Mouse (Mus musculus) intestine, embryonic 16.5 days (tissue): Measurements from ENCODE around the gene Fam104a. TPM values are rescaled to one million over a fixed set of nuclear protein-coding genes. Genes with fewer than 3 reads are reported as not detected.

Experiments
- ATAC-seq: fragments of 200-750 bp; cut with Nextera tagmentation; 2 replicates; pipeline ENCODE4 v1.8.0; 2017; ENCODE audit warnings: moderate TSS enrichment, moderate library complexity
- H3K27ac ChIP-seq: fragments of 300-500 bp; sonication (generic); 2 replicates; pipeline ENCODE4 v1.5.1; 2014; ENCODE audit warnings: mild to moderate bottlenecking, low read length
- H3K27me3 ChIP-seq: fragments of 300-500 bp; sonication (generic); replicated peaks from 2 replicates; pipeline ENCODE4 v1.6.1; 2014; ENCODE audit warnings: low read length, control low read depth, mixed read lengths; ENCODE audit not compliant: control insufficient read depth, insufficient read depth
- H3K36me3 ChIP-seq: fragments of 300-500 bp; sonication (generic); 2 replicates; pipeline ENCODE4 v1.6.1; 2014; ENCODE audit warnings: low read length, control low read depth; ENCODE audit not compliant: control insufficient read depth, insufficient read depth
- H3K4me1 ChIP-seq: fragments of 300-500 bp; sonication (generic); 2 replicates; pipeline ENCODE4 v1.6.1; 2014; ENCODE audit warnings: low read length, control low read depth, mixed read lengths; ENCODE audit not compliant: control insufficient read depth, insufficient read depth
- H3K4me2 ChIP-seq: fragments of 300-500 bp; sonication (generic); 2 replicates; pipeline ENCODE4 v1.6.1; 2014; ENCODE audit warnings: low read depth, low read length, control low read depth
- H3K4me3 ChIP-seq: fragments of 300-500 bp; sonication (generic); 2 replicates; pipeline ENCODE4 v1.5.1; 2014; ENCODE audit warnings: mild to moderate bottlenecking, low read length
- H3K9ac ChIP-seq: fragments of 300-500 bp; sonication (generic); 2 replicates; pipeline ENCODE4 v1.6.1; 2014; ENCODE audit warnings: low read depth, low read length
- H3K9me3 ChIP-seq: fragments of 300-500 bp; sonication (generic); 2 replicates; pipeline ENCODE4 v1.6.1; 2016; ENCODE audit warnings: low read length, control low read depth; ENCODE audit not compliant: control insufficient read depth
- WGBS: fragments of 180-500 bp; shearing (Covaris S2); extraction: QIAGEN DNeasy Blood & Tissue Kit; methylation state at CpG from one replicate; pipeline ENCODE4 v1.1.7; 2014; 5-methylcytosine and 5-hydroxymethylcytosine counted together
- polyA plus RNA-seq: library from polyadenylated mRNA; unstranded; fragments of >200 nt; fragmentation: Nextera tagmentation; extraction: Ambion mirVana; gene quantifications from 2 replicates; pipeline ENCODE4 v1.2.1, GENCODE M21; 2015

Gene Fam104a
- polyA plus RNA-seq, 1 experiment from 2014 or later = 41.7 TPM

- WGBS = 39% methylated on average over 25 of the region's 25 CpGs
- peak overlapping the region; percentile 91 for H3K9ac ChIP-seq
- no peaks in the 10 kb centered on the region for H3K9me3 ChIP-seq
- H3K27ac ChIP-seq = no peak overlapping the region
- H3K4me1 ChIP-seq = peaks cover 23% of the 10 kb centered on the region
- H3K36me3 ChIP-seq = peaks cover 19% of the 10 kb centered on the region
- peak overlapping the region; percentile 93 for H3K4me3 ChIP-seq
- H3K27me3 ChIP-seq = no peaks in the 10 kb centered on the region
- ATAC-seq = no peak
- H3K4me2 ChIP-seq = peak overlapping the region; percentile 43
Observed at GRCm38 (mm10) chr11:113684707-113685426, 912 bp upstream of the Fam104a start.

- no peak; the same call in 1 of the 2 replicates for ATAC-seq
- Histone ChIP-seq H3K4me2 (peak overlapping the region; percentile 79), H3K9me3 (no peaks in the 10 kb centered on the region), H3K27ac (peak overlapping the region; percentile 97), H3K4me3 (peak overlapping the region; percentile 93), H3K36me3 (peaks cover 10% of the 10 kb centered on the region), H3K9ac (peak overlapping the region; percentile 91), H3K4me1 (peaks cover 23% of the 10 kb centered on the region), H3K27me3 (no peaks in the 10 kb centered on the region)
- 0% methylated on average over 35 of the region's 38 CpGs for WGBS
Observed at GRCm38 (mm10) chr11:113683627-113683956, 363 bp downstream of the Fam104a start.

DNA sequence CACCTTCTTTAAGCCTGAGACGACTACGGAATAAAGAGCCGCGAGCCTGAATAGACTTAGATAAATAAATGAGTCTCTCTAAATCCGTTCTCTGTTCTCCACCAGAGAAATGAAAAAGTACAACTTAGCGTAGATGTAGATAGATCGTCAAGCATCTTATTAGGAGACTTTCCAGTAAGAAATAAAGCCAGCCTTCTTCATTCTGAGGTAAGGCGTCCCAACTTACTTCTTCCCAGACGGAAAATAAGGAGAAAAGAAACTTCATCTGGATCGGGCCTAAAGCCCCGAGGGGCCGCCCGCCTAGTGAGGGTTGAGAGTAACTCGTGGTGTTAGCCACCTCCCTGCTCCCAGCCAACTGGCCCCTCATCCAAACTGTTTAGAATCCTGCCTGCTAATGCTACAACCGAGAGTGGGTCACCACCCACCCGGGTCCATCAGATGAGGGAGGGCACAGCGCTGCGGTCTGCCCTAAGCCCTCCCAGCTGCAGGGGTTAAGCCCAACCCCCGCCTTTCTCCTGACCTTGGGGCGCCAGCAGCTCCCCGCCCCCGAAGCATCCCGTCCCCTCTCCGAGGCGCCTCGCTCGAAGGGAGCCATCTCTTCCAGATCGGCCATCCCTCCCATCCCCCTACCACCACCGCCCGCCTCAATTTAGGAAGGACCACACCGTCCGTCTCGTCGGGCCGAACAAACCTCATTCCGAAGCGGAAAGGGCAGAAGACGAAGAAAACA is 893 bp downstream of the Fam104a start:
- Histone ChIP-seq H3K9me3 (no peaks in the 10 kb centered on the region), H3K4me2 (peak overlapping the region; percentile 79), H3K27me3 (no peaks in the 10 kb centered on the region), H3K9ac (peak overlapping the region; percentile 91), H3K4me3 (peak overlapping the region; percentile 93), H3K36me3 (peaks cover 5% of the 10 kb centered on the region; the same call in 1 of the 2 replicates), H3K27ac (peak overlapping the region; percentile 97), H3K4me1 (peaks cover 23% of the 10 kb centered on the region)
- 1% methylated on average over 38 of the region's 38 CpGs for WGBS
- ATAC-seq = peak; percentile 34

DNA sequence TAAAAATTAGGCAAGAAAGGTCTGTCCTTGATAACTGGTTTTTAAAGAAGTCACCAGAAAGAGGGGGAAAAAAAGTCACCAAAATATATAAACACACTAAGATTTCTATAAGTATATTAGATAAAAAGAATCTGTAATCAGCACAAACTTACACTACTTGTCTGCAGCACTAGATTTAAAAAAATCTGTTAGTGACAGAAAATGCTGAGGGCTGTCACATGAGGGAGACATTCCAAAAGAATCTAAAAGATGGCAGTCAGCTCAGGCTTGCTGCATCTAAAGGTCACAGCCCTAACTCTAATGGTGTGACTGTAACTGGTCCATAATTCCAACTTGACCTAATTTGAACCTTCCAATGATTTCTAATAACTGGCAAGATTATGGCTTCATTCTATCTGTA is 2.0 kb downstream of the Fam104a start:
- H3K4me2 ChIP-seq = no peak overlapping the region
- no peak for ATAC-seq
- no peaks in the 10 kb centered on the region for H3K27me3 ChIP-seq
- no peak overlapping the region for H3K27ac ChIP-seq
- H3K36me3 ChIP-seq = no peaks in the 10 kb centered on the region
- no peaks in the 10 kb centered on the region for H3K9me3 ChIP-seq
- no peak overlapping the region for H3K4me3 ChIP-seq
- H3K9ac ChIP-seq = no peak overlapping the region
- H3K4me1 ChIP-seq = peaks cover 22% of the 10 kb centered on the region

DNA sequence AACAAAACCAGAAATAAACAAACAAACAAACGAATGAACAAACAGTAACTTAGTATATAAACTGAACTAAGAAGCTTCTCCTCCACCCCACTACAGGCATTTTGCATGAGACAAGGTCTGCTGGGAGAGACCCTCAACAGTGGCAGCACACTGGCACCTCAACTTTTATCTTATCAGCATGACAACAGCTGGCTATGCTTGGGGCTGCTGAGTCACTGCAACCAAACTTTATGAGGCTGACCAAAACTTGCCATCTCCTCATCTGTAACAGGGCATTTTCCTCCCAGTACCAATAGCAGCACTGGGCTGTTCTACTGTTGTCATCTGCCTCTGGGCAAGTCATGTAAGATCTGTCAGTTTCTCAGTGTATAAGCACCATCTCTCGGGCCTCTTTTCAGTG is 3.0 kb downstream of the Fam104a start:
- no peak for ATAC-seq
- Histone ChIP-seq H3K27ac (no peak overlapping the region), H3K4me3 (no peak overlapping the region), H3K4me2 (no peak overlapping the region), H3K4me1 (peaks cover 16% of the 10 kb centered on the region), H3K9ac (no peak overlapping the region), H3K27me3 (no peaks in the 10 kb centered on the region), H3K36me3 (no peaks in the 10 kb centered on the region), H3K9me3 (no peaks in the 10 kb centered on the region)
- WGBS = 86% methylated on average over 2 of the region's 2 CpGs

GRCm38 (mm10) chr11:113678373-113678772 is 5.6 kb downstream of the Fam104a start:
- H3K27ac ChIP-seq = no peak overlapping the region
- H3K4me2 ChIP-seq = no peak overlapping the region
- no peaks in the 10 kb centered on the region for H3K27me3 ChIP-seq
- 0 out of 2 replicates have a peak, but pooled peaks cover 3% of the 10 kb centered on the region for H3K36me3 ChIP-seq
- no peak for ATAC-seq
- no peak overlapping the region for H3K4me3 ChIP-seq
- no peaks in the 10 kb centered on the region for H3K9me3 ChIP-seq
- no peak overlapping the region for H3K9ac ChIP-seq
- H3K4me1 ChIP-seq = peaks cover 10% of the 10 kb centered on the region; the same call in 1 of the 2 replicates
- 77% methylated on average over 8 of the region's 8 CpGs for WGBS

DNA sequence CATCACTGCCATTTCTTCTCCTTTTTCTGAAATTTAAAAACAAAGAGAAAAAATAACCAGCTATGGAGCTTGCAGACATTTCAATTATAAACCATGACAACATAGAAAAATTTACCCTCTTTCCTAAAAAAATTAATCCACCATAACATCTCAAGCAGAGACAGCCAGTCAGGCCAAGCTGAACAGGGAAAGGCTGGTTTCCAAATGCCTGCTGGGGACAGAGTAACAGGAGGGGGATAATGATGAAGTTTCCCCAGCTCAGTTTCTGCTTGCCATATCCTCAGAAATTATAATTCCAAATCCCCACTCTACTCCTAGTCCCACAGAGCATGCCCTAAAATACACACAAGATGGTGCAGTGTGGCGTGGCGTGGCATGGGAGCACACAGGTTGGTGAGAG is 6.6 kb downstream of the Fam104a start:
- Histone ChIP-seq H3K9ac (no peak overlapping the region), H3K4me3 (no peak overlapping the region), H3K4me1 (peaks cover 6% of the 10 kb centered on the region; the same call in 1 of the 2 replicates), H3K4me2 (no peak overlapping the region), H3K9me3 (no peaks in the 10 kb centered on the region), H3K27me3 (no peaks in the 10 kb centered on the region), H3K27ac (no peak overlapping the region), H3K36me3 (peaks cover 6% of the 10 kb centered on the region; the same call in 1 of the 2 replicates)
- WGBS = 97% methylated on average over 2 of the region's 2 CpGs
- no peak for ATAC-seq

GRCm38 (mm10) chr11:113676847-113677246 is 7.1 kb downstream of the Fam104a start:
- peaks cover 6% of the 10 kb centered on the region; the same call in 1 of the 2 replicates for H3K36me3 ChIP-seq
- 81% methylated on average over 2 of the region's 2 CpGs for WGBS

DNA sequence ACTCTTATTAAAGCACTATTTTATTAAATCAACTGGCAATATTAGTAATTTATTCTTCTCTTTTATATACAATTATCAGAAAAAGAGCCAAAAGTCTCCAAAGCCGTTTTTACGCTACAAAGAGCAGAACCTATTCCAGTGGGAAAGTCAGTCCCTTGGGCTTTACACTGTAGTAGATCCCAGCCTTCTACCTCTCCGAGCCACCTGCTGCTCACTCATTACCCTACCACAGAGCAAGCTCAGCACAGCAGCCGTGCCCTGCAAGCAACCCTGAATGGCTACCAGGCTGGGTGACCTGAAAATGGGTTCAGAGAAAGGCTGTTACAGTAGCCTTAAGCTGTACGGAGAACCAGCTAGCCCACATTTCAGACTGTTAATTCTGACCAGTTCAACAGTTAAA is 9.4 kb downstream of the Fam104a start:
- Histone ChIP-seq H3K4me3 (no peak overlapping the region), H3K4me2 (no peak overlapping the region), H3K36me3 (peaks cover 6% of the 10 kb centered on the region; the same call in 1 of the 2 replicates), H3K27ac (no peak overlapping the region), H3K9ac (no peak overlapping the region), H3K4me1 (no peaks in the 10 kb centered on the region), H3K9me3 (no peaks in the 10 kb centered on the region), H3K27me3 (no peaks in the 10 kb centered on the region)
- WGBS = 86% methylated on average over 5 of the region's 5 CpGs
- no peak for ATAC-seq

More at GRCm38 (mm10) chr11:113676847-113677246, 7.1 kb downstream of the Fam104a start:
- no peaks in the 10 kb centered on the region for H3K27me3 ChIP-seq
- no peak overlapping the region for H3K4me2 ChIP-seq
- no peak for ATAC-seq
- no peak overlapping the region for H3K4me3 ChIP-seq
- H3K4me1 ChIP-seq = peaks cover 6% of the 10 kb centered on the region; the same call in 1 of the 2 replicates
- no peaks in the 10 kb centered on the region for H3K9me3 ChIP-seq
- no peak overlapping the region for H3K9ac ChIP-seq
- H3K27ac ChIP-seq = no peak overlapping the region
